Mouse (Mus musculus) heart, adult 2 months (tissue): ENCODE results near the gene Vmo1.

Experiments
- CTCF ChIP-seq: fragments of 200-600 bp; IDR thresholded peaks from 2 replicates; pipeline ENCODE4 v1.8.1; 2022; ENCODE audit warnings: antibody characterized with exemption, mild to moderate bottlenecking, moderate library complexity
- EP300 ChIP-seq: fragments of 200-500 bp; IDR thresholded peaks from 2 replicates; pipeline ENCODE4 v1.6.1; 2011; ENCODE audit warnings: low read depth, low read length, control low read depth; ENCODE audit not compliant: insufficient read depth
- POLR2A ChIP-seq: fragments of 200-500 bp; IDR thresholded peaks from 2 replicates; pipeline ENCODE4 v1.6.1; 2011; ENCODE audit warnings: mild to moderate bottlenecking, low read depth, low read length, control low read depth; ENCODE audit not compliant: insufficient read depth

- TF ChIP-seq CTCF (no peak), POLR2A (no peak), EP300 (no peak)
Observed at GRCm38 (mm10) chr11:70502018-70502417, 12.4 kb downstream of the Vmo1 start.
